Mouse (Mus musculus) thymus, adult 18-20 months (tissue): Measurements from ENCODE around the gene Sfta2.

Experiments
- DNase-seq, 2 experiments: peaks; one replicate each; pipeline ENCODE4 v3.0.0; 2022; ENCODE audit warnings: mixed read lengths in 2 of 2

The Sfta2 gene

DNA sequence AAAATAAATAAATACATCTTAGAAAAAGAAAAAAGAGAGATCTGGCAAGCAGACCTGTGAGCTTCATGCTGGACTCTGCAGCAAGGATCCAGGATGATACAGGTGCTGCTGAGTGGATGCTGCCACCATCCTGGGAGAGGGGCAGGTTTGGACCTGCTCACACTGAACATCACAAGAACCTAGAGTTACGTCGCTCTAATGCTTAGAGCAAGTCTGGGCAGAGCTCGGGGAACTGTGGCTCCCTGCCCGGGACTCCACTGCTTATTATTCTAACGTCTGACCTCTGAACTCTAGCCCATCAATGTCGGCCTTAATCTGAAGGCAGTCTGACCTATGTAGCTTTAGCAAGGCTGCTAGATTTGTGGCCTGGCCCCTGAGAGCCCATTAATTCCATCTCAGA, 79.2 kb downstream of the Sfta2 start:
- DNase-seq = no peak

- DNase-seq = no peak
Observed at GRCm38 (mm10) chr17:35681986-35682385, 80.6 kb downstream of the Sfta2 start.

DNA sequence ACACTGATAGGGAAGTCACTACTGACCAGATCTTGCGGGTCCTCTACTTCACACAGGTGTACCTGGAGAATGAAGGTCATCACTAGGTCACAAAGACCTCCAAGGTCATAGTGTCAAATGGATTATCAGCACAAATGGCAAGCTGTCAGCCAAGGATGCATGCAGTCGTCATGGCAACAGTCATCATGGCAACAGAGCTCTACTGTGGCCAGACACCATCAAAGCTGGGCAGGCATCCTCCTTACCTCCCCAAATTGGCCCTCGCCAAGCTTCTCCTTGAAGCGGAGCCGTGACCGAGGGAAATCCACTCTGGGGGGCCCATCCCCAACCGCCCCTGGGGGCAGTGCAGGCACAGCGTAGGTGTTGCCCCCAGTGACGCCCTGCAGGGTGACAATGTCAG, 83.7 kb downstream of the Sfta2 start:
- DNase-seq = no peak

GRCm38 (mm10) chr17:35688347-35689175, 87.2 kb downstream of the Sfta2 start:
- DNase-seq = peak in 1 of 2 experiments; percentile 15

DNA sequence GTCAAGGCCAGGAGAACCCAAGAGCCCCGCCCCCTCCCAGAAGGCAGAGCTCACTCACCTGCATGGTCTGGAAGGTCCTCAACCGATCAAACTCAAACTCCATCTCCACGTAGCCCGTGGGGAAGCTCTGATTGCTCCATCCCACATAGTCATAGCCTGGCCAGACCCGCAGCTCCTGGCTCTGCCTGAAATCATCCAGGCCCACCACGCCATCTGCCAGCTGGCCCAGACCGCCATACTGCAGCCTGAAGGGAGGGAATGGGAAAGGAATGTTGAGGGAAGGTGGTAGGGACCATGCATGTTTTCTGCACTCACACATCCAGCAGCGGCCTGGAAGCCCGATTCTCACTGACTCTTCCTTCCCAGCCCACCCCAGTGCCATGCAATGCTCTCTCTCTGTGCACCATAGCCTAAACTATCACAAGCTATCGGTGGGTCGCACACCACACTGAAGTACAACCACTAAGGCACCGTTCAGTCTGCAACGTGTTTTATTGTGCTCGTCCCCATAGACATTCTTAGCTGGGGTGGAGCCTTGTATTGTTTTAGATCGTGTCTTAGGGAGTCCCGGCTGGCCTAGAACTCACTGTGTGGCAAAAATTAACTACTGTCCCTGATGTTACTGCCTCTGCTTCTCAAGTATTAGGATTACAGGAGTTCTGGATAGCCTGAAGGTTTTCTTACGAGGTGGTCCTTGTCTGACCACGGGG, 88.7 kb downstream of the Sfta2 start:
- DNase-seq = no peak

DNA sequence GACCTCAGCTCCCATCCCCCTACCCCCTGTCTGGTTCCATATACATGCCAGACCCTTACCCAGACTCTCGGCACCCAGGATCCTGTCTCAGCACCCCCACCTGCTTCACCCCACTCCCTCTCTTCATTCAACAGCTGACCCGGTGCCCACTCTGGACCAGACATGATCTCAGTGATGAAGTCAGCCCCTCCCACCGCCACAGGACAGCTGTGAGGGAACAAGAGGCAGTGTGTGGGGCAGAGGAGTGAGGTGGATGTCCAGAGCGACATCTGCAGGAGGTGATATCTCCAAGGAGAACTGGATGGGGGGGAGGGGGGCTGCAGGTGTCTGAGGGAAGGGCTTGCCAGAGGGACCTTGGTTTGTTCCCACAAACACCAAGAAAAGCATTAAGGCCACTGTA, 90.5 kb downstream of the Sfta2 start:
- DNase-seq = no peak

DNA sequence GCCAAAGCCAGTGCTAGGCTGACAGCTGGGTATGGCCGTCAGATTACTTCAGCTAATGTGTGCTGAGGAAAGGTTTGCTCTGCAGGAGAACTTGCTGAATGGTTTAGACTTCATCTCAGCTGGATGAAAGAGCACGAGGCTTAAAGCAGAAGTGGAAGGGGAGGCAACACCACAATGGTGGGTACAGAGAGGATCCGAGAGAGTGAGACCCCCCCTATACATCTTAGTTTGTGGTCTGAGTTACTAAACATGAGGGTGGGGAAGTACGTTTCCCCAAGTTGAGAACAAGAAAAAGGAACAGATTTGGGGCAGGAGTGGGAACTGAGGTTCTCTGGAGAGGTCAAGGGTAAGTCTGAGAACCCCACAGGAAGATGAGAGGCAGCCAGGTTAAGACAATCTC, 91.0 kb downstream of the Sfta2 start:
- no peak for DNase-seq

- DNase-seq = no peak
Observed at GRCm38 (mm10) chr17:35693906-35694305, 92.6 kb downstream of the Sfta2 start.

DNA sequence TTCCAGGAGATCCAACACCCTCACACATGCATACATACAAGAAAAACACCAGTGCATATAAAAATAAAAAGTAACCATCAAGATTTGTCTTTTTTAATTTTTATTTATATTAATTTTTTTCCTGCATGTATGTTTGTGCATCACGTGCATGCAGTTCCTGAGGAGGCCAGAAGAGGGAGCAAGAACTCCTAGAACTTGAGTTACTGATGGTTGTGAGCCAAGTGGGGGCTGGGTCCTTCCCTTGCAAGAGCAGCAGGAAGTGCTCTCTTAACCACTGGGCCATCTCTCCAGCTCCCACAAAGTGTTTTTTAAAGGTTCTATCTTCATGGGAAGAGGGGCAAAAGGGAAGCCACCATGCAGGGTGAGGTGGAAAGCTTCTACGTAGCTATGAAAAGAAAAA, 93.9 kb downstream of the Sfta2 start:
- no peak for DNase-seq

DNA sequence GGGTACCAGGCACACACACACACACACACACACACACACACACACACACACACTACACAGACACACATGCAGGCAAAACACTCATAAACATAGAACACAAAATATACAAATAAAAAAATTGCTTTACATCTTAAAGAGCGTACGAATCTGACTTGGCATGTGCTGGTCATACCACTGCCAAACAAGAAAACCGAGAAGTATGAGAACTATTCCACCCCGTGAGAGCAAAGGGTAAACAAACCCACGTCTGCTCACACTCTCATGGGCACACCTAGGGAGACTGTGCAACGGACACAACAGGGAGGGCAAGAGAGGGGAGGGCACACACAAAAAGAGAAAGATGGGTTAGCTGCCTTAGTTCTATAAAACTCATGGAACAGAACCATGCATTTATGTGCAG, 95.3 kb downstream of the Sfta2 start:
- no peak for DNase-seq

- DNase-seq = no peak
Observed at GRCm38 (mm10) chr17:35697429-35697758, 96.0 kb downstream of the Sfta2 start.

DNA sequence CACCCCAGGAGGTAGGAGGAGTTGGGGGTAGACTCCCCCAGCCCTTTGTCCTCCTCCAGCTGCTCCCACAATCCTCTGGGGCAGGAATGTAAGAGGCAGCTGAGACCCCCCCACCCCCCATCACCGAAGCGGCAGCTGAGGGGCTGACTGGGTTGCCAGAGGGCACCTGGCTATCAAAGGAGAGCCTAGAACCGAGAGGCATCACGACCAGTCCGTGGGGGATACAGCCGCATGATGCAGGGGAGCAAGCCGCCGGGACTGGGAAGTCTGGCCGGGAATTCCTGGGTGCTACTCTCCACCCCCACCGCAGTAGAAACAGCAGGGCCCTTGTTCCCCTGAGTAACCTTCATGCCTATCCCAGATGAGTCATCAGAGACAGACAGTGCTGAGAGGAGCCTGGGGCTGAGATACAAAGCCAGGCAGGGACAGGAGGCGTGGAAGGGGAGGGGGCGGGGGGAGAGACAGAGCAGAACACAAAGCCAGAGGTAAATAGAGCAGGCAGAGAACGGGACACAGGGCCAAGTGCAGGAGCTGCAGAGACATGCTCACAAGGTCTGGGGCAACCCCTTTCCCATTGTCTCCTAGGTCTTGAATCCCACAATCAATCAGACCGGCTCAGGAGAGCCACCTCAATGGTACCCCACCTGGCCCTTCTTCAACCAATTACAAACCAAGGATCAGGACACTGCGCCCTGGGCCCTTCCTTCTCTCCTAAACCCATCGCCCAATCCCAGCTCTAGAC, 96.6 kb downstream of the Sfta2 start:
- DNase-seq = no peak

DNA sequence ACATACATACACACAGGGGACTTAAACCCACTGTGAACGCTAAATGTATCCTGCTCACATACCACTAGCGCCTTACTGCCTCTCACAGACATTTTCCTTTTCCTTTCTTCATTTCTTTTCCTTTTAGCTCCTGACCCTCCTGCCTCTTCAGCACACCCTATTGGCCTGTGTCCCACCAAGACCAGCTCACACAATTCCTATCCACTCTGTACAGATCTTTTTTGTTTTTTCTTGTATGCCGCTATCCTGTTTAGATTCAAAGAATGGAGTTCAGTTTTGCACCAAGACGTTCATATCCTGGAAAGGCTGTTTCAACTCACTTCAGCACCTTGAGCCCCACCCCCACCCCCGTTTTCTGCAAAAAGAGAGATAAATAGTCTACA, 97.1 kb downstream of the Sfta2 start:
- no peak for DNase-seq

DNA sequence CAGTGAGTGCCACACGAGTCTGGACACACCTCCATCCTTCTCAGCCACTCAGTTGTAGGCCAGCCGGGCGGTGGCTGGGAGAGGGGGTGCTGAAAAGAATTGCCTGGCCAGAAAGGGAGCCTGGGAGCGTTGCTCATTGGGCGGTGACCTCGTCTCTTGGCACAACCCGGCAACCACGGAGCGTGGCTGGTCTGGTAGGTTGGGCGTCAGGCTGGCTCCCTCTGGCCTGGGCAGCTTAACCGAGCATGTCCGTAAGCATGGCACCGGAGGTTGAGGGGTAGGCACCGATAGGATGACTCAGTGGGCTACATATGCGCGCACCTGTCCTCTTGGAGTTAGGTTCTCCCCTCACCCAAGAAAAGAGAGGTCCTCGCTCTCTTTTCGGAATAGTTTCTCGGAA, 98.6 kb downstream of the Sfta2 start:
- no peak for DNase-seq
